Mouse (Mus musculus) midbrain, embryonic 14.5 days (tissue): ENCODE measurements around the gene Tdrd12. TPM values are rescaled to one million over a fixed set of nuclear protein-coding genes. Genes with fewer than 3 reads are reported as not detected.

Source experiments
- ATAC-seq: fragments of 200-750 bp; cut with Nextera tagmentation; 2 replicates; pipeline ENCODE4 v1.8.0; 2017; ENCODE audit warnings: moderate number of reproducible peaks, moderate library complexity; ENCODE audit not compliant: low FRiP score, low TSS enrichment
- DNase-seq: peaks from one replicate; pipeline ENCODE4 v3.0.0-alpha.2; 2015
- H3K27ac ChIP-seq: fragments of 300-500 bp; sonication (generic); replicated peaks from 2 replicates; pipeline ENCODE4 v1.5.1; 2014; ENCODE audit warnings: mild to moderate bottlenecking, low read depth, low read length, moderate library complexity
- H3K27me3 ChIP-seq: fragments of 300-500 bp; sonication (generic); 2 replicates; pipeline ENCODE4 v1.6.1; 2014; ENCODE audit warnings: low read length, control low read depth, mixed read lengths; ENCODE audit not compliant: control insufficient read depth, insufficient read depth
- H3K36me3 ChIP-seq: fragments of 300-500 bp; sonication (generic); 2 replicates; pipeline ENCODE4 v1.6.1; 2014; ENCODE audit warnings: low read length, control low read depth; ENCODE audit not compliant: control insufficient read depth, insufficient read depth
- H3K4me1 ChIP-seq: fragments of 300-500 bp; sonication (generic); 2 replicates; pipeline ENCODE4 v1.6.1; 2014; ENCODE audit warnings: mild to moderate bottlenecking, antibody characterized with exemption, low read length, control low read depth; ENCODE audit not compliant: control insufficient read depth, insufficient read depth
- H3K4me2 ChIP-seq: fragments of 300-500 bp; sonication (generic); 2 replicates; pipeline ENCODE4 v1.6.1; 2014; ENCODE audit warnings: mild to moderate bottlenecking, low read length, moderate library complexity
- H3K4me3 ChIP-seq: fragments of 300-500 bp; sonication (generic); replicated peaks from 2 replicates; pipeline ENCODE4 v1.5.1; 2014; ENCODE audit warnings: low read depth, low read length
- H3K9ac ChIP-seq: fragments of 300-500 bp; sonication (generic); replicated peaks from 2 replicates; pipeline ENCODE4 v1.6.1; 2014; ENCODE audit warnings: mild to moderate bottlenecking, low read length, moderate library complexity
- H3K9me3 ChIP-seq: fragments of 300-500 bp; sonication (generic); 2 replicates; pipeline ENCODE4 v1.6.1; 2016; ENCODE audit warnings: low read length, control low read depth, mixed read lengths; ENCODE audit not compliant: control insufficient read depth
- WGBS: fragments of 180-500 bp; shearing (Covaris S2); extraction: QIAGEN DNeasy Blood & Tissue Kit; methylation state at CpG from one replicate; pipeline ENCODE4 v1.1.7; 2014; 5-methylcytosine and 5-hydroxymethylcytosine counted together
- polyA plus RNA-seq: library from polyadenylated mRNA; unstranded; fragments of >200 nt; fragmentation: Nextera tagmentation; extraction: Ambion mirVana; gene quantifications from 2 replicates; pipeline ENCODE4 v1.2.1, GENCODE M21; 2014

Gene Tdrd12
- polyA plus RNA-seq, 1 experiment from 2014 or later: 0.97 TPM

- H3K9me3 ChIP-seq: no peaks in the 10 kb centered on the region
- no peaks in the 10 kb centered on the region for H3K36me3 ChIP-seq
- H3K27ac ChIP-seq: no peak overlapping the region
- ATAC-seq: no peak
- 63% methylated on average over 2 of the region's 2 CpGs for WGBS
- no peak for DNase-seq
- H3K9ac ChIP-seq: no peak overlapping the region
- peaks cover 6% of the 10 kb centered on the region; the same call in 1 of the 2 replicates for H3K4me1 ChIP-seq
- H3K4me3 ChIP-seq: no peak overlapping the region
- H3K4me2 ChIP-seq: no peak overlapping the region
- H3K27me3 ChIP-seq: no peaks in the 10 kb centered on the region
Observed at GRCm38 (mm10) chr7:35558681-35559080, 21.1 kb upstream of the Tdrd12 start.

- Histone ChIP-seq H3K4me1 (peaks cover 6% of the 10 kb centered on the region; the same call in 1 of the 2 replicates), H3K36me3 (no peaks in the 10 kb centered on the region), H3K27ac (no peak overlapping the region), H3K9me3 (no peaks in the 10 kb centered on the region), H3K9ac (no peak overlapping the region), H3K4me3 (no peak overlapping the region), H3K27me3 (no peaks in the 10 kb centered on the region), H3K4me2 (no peak overlapping the region)
- no peak for ATAC-seq
- DNase-seq: no peak
- WGBS: 91% methylated on average over 3 of the region's 3 CpGs
Observed at GRCm38 (mm10) chr7:35557577-35557976, 20.0 kb upstream of the Tdrd12 start.

- Histone ChIP-seq H3K4me2 (no peak overlapping the region), H3K9ac (no peak overlapping the region), H3K36me3 (no peaks in the 10 kb centered on the region), H3K4me1 (peaks cover 6% of the 10 kb centered on the region; the same call in 1 of the 2 replicates), H3K27me3 (no peaks in the 10 kb centered on the region), H3K27ac (no peak overlapping the region), H3K9me3 (no peaks in the 10 kb centered on the region), H3K4me3 (no peak overlapping the region)
- DNase-seq (no peak), ATAC-seq (no peak)
- WGBS: 90% methylated on average over 5 of the region's 5 CpGs
Observed at GRCm38 (mm10) chr7:35556905-35557304, 19.4 kb upstream of the Tdrd12 start.

GRCm38 (mm10) chr7:35556205-35556603 is 18.7 kb upstream of the Tdrd12 start, which contains the start of gene Nudt19:
TSS of gene Nudt19 (minus strand) at chr7:35556304.
- ATAC-seq (no peak), DNase-seq (no peak)
- Histone ChIP-seq H3K27ac (peak within 1 kb of the TSS; percentile 96), H3K4me2 (peak within 1 kb of the TSS; percentile 84), H3K27me3 (no peaks in the 10 kb centered on the region), H3K4me3 (peak within 1 kb of the TSS; percentile 75), H3K36me3 (no peaks in the 10 kb centered on the region; the same call in 1 of the 2 replicates), H3K4me1 (peaks cover 6% of the 10 kb centered on the region; the same call in 1 of the 2 replicates), H3K9me3 (no peaks in the 10 kb centered on the region), H3K9ac (peak within 1 kb of the TSS; percentile 93)
- 69% methylated on average over 4 of the region's 4 CpGs for WGBS

- Histone ChIP-seq H3K4me3 (peak overlapping the region; percentile 75), H3K27me3 (no peaks in the 10 kb centered on the region), H3K4me2 (peak overlapping the region; percentile 84), H3K4me1 (peaks cover 6% of the 10 kb centered on the region; the same call in 1 of the 2 replicates), H3K9me3 (no peaks in the 10 kb centered on the region), H3K36me3 (peaks cover 5% of the 10 kb centered on the region), H3K27ac (peak overlapping the region; percentile 96), H3K9ac (peak overlapping the region; percentile 93)
- ATAC-seq: peak; percentile 95
- DNase-seq: peak; percentile 96
- WGBS: under 1% methylated on average over 93 of the region's 93 CpGs
Observed at GRCm38 (mm10) chr7:35555224-35556204, 18.0 kb upstream of the Tdrd12 start.

GRCm38 (mm10) chr7:35554605-35555175 is 17.1 kb upstream of the Tdrd12 start:
- H3K36me3 ChIP-seq: peaks cover 13% of the 10 kb centered on the region
- no peaks in the 10 kb centered on the region for H3K27me3 ChIP-seq
- H3K9ac ChIP-seq: peak overlapping the region; percentile 93
- peak overlapping the region; percentile 84 for H3K4me2 ChIP-seq
- peaks cover 6% of the 10 kb centered on the region; the same call in 1 of the 2 replicates for H3K4me1 ChIP-seq
- peak overlapping the region; percentile 75 for H3K4me3 ChIP-seq
- DNase-seq (peak; percentile 71), ATAC-seq (peak; percentile 44; the same call in 1 of the 2 replicates)
- H3K27ac ChIP-seq: peak overlapping the region; percentile 96
- 3% methylated on average over 28 of the region's 28 CpGs for WGBS
- no peaks in the 10 kb centered on the region for H3K9me3 ChIP-seq

- 69% methylated on average over 10 of the region's 10 CpGs for WGBS
Observed at GRCm38 (mm10) chr7:35553751-35554604, 16.4 kb upstream of the Tdrd12 start.

GRCm38 (mm10) chr7:35545881-35546280 is 8.3 kb upstream of the Tdrd12 start:
- Histone ChIP-seq H3K27ac (no peak overlapping the region), H3K4me1 (no peaks in the 10 kb centered on the region), H3K4me3 (no peak overlapping the region), H3K4me2 (no peak overlapping the region), H3K36me3 (peaks cover 34% of the 10 kb centered on the region), H3K27me3 (no peaks in the 10 kb centered on the region), H3K9ac (no peak overlapping the region), H3K9me3 (no peaks in the 10 kb centered on the region)
- ATAC-seq: no peak
- DNase-seq: peak; percentile 88
- WGBS: 31% methylated on average over 4 of the region's 4 CpGs

More at GRCm38 (mm10) chr7:35553751-35554604, 16.4 kb upstream of the Tdrd12 start:
- DNase-seq (peak; percentile 64), ATAC-seq (no peak)
- no peaks in the 10 kb centered on the region for H3K27me3 ChIP-seq
- no peak overlapping the region for H3K9ac ChIP-seq
- H3K4me3 ChIP-seq: peak overlapping the region; percentile 75
- H3K27ac ChIP-seq: no peak overlapping the region
- no peaks in the 10 kb centered on the region for H3K9me3 ChIP-seq
- H3K4me1 ChIP-seq: peaks cover 6% of the 10 kb centered on the region; the same call in 1 of the 2 replicates
- peak overlapping the region; percentile 84 for H3K4me2 ChIP-seq
- H3K36me3 ChIP-seq: peaks cover 18% of the 10 kb centered on the region
